Mouse (Mus musculus): Measurements from ENCODE around the gene Grm3. TPM values are rescaled to one million over a fixed set of nuclear protein-coding genes. Genes with fewer than 3 reads are reported as not detected.

Grm3 gene
- polyA plus RNA-seq, 1 experiment = 17.7 TPM

DNA sequence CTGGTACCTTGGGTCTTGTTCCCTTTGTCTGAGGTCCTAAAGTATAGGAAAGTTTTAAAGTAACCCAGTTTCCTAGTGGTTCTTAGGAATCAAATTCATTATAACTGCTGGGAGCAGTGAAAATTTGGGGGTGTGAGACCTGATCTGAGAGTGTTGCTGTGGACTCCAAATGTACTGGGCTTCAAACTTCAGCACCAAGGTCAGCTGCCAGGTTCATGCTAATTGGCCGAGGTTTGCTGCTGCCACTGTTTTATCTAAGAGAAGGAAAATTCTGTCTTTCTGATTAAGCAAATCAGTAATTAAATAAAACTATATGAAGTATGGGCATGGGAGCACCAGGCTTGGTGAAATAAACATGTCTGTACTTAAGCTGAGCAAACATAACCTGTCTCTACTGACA is 278.8 kb downstream of the Grm3 start:
- Histone ChIP-seq H3K4me3 (replicated peaks; ENCODE audit: insufficient read depth, low read depth, low read length) (no peak overlapping the region), H3K27ac (ENCODE audit: insufficient read depth, low read length) (no peak overlapping the region), H3K27me3 (ENCODE audit: control insufficient read depth, insufficient read depth, low read length) (no peaks in the 10 kb centered on the region), H3K4me1 (ENCODE audit: control insufficient read depth, insufficient read depth, low read length) (peaks cover 3% of the 10 kb centered on the region; the same call in 1 of the 2 replicates)
- no peak for TF ChIP-seq POLR2A (IDR thresholded peaks at IDR 0.05; ENCODE audit: borderline replicate concordance, insufficient read depth, low read length)
- no peak for TF ChIP-seq CTCF (IDR thresholded peaks at IDR 0.05; ENCODE audit: borderline replicate concordance, insufficient read depth, low read depth, low read length)
- WGBS = 50% methylated on average over 1 of the region's 1 CpGs
- DNase-seq = no peak
